10 mouse cellular contexts compared by ENCODE assay signal in the genomic region with DNA sequence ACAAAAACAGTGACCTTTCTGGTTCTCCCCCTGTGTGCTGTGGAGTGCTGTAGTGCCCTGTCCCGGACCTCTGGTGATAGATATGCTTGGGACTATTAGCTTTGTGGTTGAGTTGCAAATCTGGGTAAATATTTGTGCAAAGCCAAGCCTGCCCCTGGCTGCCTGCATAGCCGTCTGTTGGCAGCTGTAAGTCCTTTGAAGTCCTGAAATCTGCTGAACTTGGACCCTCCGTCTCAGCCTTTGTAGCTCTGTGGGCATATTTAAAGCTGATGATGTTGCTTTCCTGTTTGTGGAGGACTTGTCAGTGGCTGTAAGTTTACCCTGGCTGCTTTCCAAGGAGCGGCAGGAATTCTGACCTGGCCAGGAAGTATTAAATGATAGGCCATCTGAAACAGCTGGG.
DNase-seq lines count a peak whose midpoint lies in the region; ATAC-seq lines count a peak whose summit lies in the region.
"Had no signal": no experiment of that assay in that cellular context is flagged by ENCODE, and none has a peak within 500 bp of the region (broad histone marks: within the 10 kb centered on the region; RNA-seq: fewer than 3 reads in every experiment).

No protein-coding gene starts in this region.

- no peaks in the 10 kb centered on the region for H3K9me3 ChIP-seq in hindbrain, embryonic 12.5 days (replicated peaks)
- H3K9me3 ChIP-seq in hindbrain, embryonic 14.5 days (ENCODE audit: control insufficient read depth, low read length) = no peaks in the 10 kb centered on the region
- no peaks in the 10 kb centered on the region for H3K9me3 ChIP-seq in embryonic facial prominence, embryonic 15.5 days (replicated peaks)

- H3K27ac ChIP-seq in hindbrain, embryonic 12.5 days = no peak overlapping the region
- no peak overlapping the region for H3K27ac ChIP-seq in hindbrain, embryonic 14.5 days
- 0 out of 2 replicates have a peak overlapping the region, but pooled peaks have one; percentile 24 for H3K27ac ChIP-seq in embryonic facial prominence, embryonic 15.5 days (replicated peaks)

- 0 out of 2 replicates have a peak overlapping the region, but pooled peaks have one; percentile 25 for H3K9ac ChIP-seq in hindbrain, embryonic 12.5 days
- no peak overlapping the region for H3K9ac ChIP-seq in hindbrain, embryonic 14.5 days
- H3K9ac ChIP-seq in embryonic facial prominence, embryonic 15.5 days = no peak overlapping the region

- WGBS in hindbrain, embryonic 12.5 days = 46% methylated on average over 4 of the region's 4 CpGs
- WGBS in hindbrain, embryonic 14.5 days = 58% methylated on average over 4 of the region's 4 CpGs
- WGBS in embryonic facial prominence, embryonic 15.5 days = 17% methylated on average over 4 of the region's 4 CpGs
- WGBS in large intestine, adult 2 months = 11% methylated on average over 4 of the region's 4 CpGs

- ATAC-seq in hindbrain, embryonic 12.5 days (ENCODE audit: low FRiP score) = no peak
- ATAC-seq in hindbrain, embryonic 14.5 days (ENCODE audit: low FRiP score) = no peak; the same call in 1 of the 2 replicates
- ATAC-seq in embryonic facial prominence, embryonic 15.5 days (ENCODE audit: insufficient number of reproducible peaks, low FRiP score, low TSS enrichment, low read depth) = no peak
- ATAC-seq: forebrain, embryonic 16.5 days had no signal

- H3K4me1 ChIP-seq in hindbrain, embryonic 12.5 days = peaks cover 29% of the 10 kb centered on the region
- peaks cover 24% of the 10 kb centered on the region for H3K4me1 ChIP-seq in hindbrain, embryonic 14.5 days (replicated peaks; ENCODE audit: control insufficient read depth, insufficient read depth, low read length)
- H3K4me1 ChIP-seq in embryonic facial prominence, embryonic 15.5 days = peaks cover 46% of the 10 kb centered on the region

- no peak overlapping the region for H3K4me3 ChIP-seq in hindbrain, embryonic 12.5 days
- no peak overlapping the region for H3K4me3 ChIP-seq in hindbrain, embryonic 14.5 days (replicated peaks; ENCODE audit: low read length)
- no peak overlapping the region for H3K4me3 ChIP-seq in embryonic facial prominence, embryonic 15.5 days (replicated peaks)

- intact Hi-C loops in left cerebral cortex, postnatal 14 days (cut with DNase I) = no loop called here

- no peak for DNase-seq in hindbrain, embryonic 14.5 days (ENCODE audit: low spot score)
- DNase-seq in large intestine, adult 2 months (ENCODE audit: low read depth, low spot score) = peak; percentile 33
- DNase-seq in lung, postnatal 36 days = peak; percentile 54
- DNase-seq in left cerebral cortex, postnatal 14 days (ENCODE audit: low spot score in 2 of 2) = no peak
- no peak for DNase-seq in frontal cortex, postnatal 25 days (ENCODE audit: low spot score in 2 of 2)
- DNase-seq in spleen, postnatal 10 days (ENCODE audit: low spot score in 2 of 2) = no peak
- DNase-seq: thymus, postnatal 4 days had no signal

- H3K36me3 ChIP-seq in hindbrain, embryonic 12.5 days = no peaks in the 10 kb centered on the region
- H3K36me3 ChIP-seq in hindbrain, embryonic 14.5 days (replicated peaks; ENCODE audit: control insufficient read depth, insufficient read depth) = no peaks in the 10 kb centered on the region
- no peaks in the 10 kb centered on the region for H3K36me3 ChIP-seq in embryonic facial prominence, embryonic 15.5 days

- no peaks in the 10 kb centered on the region for H3K27me3 ChIP-seq in hindbrain, embryonic 12.5 days
- H3K27me3 ChIP-seq in hindbrain, embryonic 14.5 days (ENCODE audit: control insufficient read depth, insufficient read depth, low read length) = no peaks in the 10 kb centered on the region
- H3K27me3 ChIP-seq in embryonic facial prominence, embryonic 15.5 days = no peaks in the 10 kb centered on the region

- no peak overlapping the region for H3K4me2 ChIP-seq in hindbrain, embryonic 12.5 days (replicated peaks)
- H3K4me2 ChIP-seq in hindbrain, embryonic 14.5 days (replicated peaks) = no peak overlapping the region
- H3K4me2 ChIP-seq in embryonic facial prominence, embryonic 15.5 days (replicated peaks) = no peak overlapping the region

Comparison
In these comparisons a context has a peak if more than half of its experiments do, and no peak if none do; other contexts are left out.
1. DNase-seq: peak in large intestine, adult 2 months (single experiment) and lung, postnatal 36 days (single experiment); none in hindbrain, embryonic 14.5 days (single experiment), left cerebral cortex, postnatal 14 days (0 of 2), frontal cortex, postnatal 25 days (0 of 2) and spleen, postnatal 10 days (0 of 2).